Mouse (Mus musculus): Measurements from ENCODE around the gene Pard6b. TPM values are rescaled to one million over a fixed set of nuclear protein-coding genes. Genes with fewer than 3 reads are reported as not detected.

Gene Pard6b
- total RNA-seq, 2 experiments from 2014 or later: 5.0 to 5.2 TPM

DNA sequence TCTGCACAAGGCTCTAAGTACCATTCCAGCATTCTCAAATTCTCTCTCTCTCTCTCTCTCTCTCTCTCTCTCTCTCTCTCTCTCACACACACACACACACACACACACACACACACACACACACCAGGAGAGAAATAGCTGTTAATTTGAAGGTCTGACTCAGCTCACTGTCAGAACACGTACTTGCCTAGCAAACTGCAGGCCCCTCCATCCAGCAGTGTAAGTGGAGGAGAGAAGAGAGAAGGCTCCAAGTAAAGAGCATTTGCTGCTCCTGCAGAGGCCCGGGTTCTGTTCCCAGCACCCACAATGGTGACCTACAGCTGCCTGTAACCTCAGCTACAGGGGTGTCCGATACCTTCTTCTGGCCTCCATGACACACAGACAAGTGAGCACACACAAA, 37.7 kb downstream of the Pard6b start:
- DNase-seq (ENCODE audit: low spot score in 2 of 2): peak in 1 of 2 experiments; percentile 60
- intact Hi-C loops (cut with DNase I): loop anchor here (5.0 kb wide), 1 partner anchor 324 kb away; no protein-coding TSS in a partner anchor

DNA sequence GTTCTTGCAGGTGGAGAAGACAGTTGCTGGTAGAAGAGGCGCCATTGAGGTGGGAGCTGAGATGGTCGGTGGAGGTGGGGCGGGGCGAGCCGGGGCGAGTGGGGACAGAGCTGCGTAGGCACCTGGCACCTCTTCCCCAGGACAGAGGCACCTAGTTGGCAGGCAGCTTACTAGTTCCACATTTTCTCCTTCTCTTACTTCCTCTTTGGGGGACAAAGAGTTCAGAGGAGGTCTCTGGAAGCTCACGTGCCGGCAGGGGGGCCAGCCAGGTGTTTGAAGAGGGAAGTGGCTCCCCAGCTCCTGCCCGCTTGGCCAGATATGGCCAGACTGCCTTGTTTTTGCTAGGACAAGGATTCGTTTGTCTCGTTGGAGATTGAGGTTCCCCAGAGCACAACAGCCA, 38.3 kb downstream of the Pard6b start:
- intact Hi-C loops (cut with DNase I): loop anchor here (5.0 kb wide), 1 partner anchor 323 kb away; no protein-coding TSS in a partner anchor
- DNase-seq (ENCODE audit: low spot score in 2 of 2): no peak

DNA sequence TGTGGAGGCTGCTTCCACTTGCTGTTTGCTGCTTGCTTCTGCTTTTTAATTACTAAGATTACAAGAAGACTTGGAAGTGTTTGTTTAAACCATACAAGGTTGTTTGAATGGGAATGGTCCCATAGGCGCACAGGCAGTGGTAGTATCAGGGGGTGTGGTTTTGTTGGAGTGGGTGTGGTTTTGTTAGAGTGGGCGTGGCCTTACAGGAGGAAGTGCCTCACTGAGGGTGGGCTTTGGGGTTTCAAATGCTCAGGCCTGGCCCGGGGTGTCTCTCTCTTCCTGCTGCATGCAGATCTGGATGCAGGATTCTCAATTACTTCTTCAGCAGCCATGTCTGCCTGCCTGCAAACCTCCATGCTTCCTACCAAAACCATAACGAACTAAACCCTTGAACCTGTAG, 40.1 kb downstream of the Pard6b start:
- DNase-seq (ENCODE audit: low spot score in 2 of 2): no peak
- intact Hi-C loops (cut with DNase I): no loop called here

DNA sequence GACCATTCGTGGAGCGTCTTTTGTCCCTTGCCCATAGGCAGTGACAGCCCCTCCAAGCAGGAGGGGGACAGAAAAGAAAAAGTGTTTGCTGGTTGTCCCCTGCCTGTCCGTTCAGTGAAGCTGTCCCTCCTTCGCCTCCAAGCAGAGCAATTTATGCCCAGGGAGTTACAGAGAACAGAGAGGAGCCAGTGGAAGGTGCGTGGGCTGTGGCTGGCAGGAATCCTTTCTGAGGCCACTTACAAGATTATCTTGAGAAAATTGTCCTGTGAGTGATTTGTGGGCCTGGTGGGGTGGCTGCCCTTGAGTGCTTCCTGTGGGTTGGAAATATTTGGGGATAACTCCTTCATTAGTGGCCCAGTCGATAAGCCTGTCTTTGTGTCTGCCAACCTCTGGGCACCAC, 42.8 kb downstream of the Pard6b start:
- DNase-seq (ENCODE audit: low spot score in 2 of 2): peak in 1 of 2 experiments; percentile 63
- intact Hi-C loops (cut with DNase I): no loop called here

DNA sequence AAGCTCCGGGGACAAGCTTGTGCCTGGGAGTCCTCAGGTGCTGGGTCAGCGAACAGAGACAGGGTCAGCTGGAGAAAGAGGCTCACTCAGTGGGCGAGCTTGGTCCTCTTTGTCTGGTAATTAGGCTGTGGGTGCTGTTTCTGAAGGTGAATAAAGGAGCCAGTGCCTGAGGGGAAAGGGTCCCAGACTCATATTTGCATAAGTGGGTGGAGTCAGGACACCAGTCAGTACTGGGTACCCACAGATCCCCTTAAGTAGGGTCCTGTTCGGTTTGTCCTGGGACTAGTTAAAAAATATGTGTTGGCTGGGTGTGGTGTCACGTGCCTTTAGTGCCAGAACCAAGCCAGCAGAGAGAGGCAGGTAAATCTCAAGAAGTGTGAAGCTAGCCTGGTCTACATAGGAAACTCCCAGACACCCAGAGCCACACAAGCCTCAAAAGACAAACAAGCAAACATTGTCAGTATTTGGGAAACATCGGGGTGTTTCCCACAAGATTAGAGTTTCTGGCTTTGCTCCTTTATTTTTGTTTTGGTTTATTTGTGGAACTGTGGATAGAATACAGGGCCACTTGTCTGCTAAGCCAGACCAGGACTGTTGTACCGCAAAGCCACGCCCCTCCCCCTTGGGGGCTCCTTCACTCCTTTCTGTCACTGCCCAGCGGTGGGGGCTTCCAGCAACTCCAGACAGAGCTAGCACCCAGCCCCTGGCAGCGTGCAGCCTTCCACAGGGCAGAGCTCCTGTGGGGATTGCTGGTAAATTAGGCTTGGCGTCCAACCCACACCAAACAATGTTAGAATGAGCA, 44.7 kb downstream of the Pard6b start:
- intact Hi-C loops (cut with DNase I): no loop called here
- DNase-seq (ENCODE audit: low spot score in 2 of 2): no peak

DNA sequence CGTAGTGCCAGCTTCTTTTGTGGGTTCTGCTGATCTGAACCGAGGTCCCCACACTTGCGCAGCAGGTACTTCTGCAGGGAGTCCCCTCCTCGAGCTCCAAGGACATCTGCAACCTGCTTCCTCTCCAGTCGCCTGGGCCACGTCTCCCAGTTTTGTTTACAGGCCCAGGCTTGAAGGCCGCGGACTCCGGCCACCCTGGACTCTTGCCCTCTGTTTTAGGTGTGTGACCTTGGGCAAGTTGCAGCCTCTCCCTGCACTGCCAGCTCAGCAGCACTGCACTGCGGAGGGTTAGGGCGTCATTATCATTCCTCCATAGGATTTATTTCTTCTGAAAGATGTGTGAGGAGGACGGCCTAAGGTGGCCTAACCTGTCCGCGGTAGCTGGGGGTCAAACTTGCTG, 47.0 kb downstream of the Pard6b start:
- intact Hi-C loops (cut with DNase I): loop anchor here (2.0 kb wide), 1 partner anchor 79 kb away; the partner anchor contains the start of gene Adnp
- DNase-seq (ENCODE audit: low spot score in 2 of 2): no peak

DNA sequence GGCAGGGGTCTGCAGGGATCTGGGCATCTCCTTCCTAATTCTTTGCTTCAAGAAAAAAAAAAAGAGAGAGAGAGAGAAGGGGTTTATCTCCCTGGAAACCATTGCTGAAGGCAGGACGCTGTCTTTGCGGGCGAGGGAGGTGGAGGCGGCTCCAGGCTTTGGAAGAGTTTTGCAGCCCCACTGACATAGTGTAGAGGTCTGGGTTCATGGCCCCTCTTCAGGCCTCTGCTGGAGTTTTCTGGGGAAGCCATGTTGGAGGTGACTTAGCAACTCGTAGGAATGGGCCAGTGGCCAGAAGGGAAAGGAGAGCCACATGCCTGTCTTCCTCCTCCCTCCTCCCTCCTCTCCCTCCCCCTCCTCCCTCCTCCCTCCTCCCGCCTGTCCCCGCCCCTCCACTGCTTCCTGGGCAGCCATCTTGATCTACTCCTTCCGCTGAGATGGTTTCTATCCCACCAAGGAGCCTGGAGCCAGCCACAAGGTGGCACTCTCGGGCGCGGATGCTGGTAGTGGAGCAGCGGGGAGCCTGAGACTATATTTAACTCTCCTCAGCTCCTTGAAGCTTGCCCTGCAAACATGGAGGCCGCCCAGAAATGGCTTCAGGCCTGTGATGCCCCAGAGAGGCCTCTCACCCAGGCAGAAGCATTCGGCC, 47.5 kb downstream of the Pard6b start:
- DNase-seq (ENCODE audit: low spot score in 2 of 2): peak; percentile 87 to 90
- intact Hi-C loops (cut with DNase I): loop anchor here (2.0 kb wide), 1 partner anchor 78 kb away; the partner anchor contains the start of gene Adnp

DNA sequence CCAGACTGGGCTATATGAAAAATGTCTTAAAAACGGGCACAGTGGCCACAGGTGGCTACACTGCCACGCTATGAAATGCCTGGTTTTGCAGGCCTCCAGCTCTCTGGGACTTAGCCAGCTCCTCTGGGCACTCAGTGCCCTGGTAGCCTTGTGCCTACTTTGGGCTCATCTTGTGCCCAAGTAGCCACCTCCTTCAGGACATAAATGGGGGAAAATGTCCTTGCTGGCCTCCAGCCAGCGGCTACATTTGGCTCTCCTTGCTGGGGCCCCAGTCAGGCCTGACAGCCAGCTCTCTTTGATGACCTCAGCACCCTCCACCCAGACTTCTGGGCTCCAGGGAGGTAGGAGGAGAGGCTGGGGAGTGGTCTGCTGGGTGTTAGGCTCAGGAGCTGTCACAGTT, 49.2 kb downstream of the Pard6b start:
- no peak for DNase-seq (ENCODE audit: low spot score in 2 of 2)
- intact Hi-C loops (cut with DNase I): no loop called here

DNA sequence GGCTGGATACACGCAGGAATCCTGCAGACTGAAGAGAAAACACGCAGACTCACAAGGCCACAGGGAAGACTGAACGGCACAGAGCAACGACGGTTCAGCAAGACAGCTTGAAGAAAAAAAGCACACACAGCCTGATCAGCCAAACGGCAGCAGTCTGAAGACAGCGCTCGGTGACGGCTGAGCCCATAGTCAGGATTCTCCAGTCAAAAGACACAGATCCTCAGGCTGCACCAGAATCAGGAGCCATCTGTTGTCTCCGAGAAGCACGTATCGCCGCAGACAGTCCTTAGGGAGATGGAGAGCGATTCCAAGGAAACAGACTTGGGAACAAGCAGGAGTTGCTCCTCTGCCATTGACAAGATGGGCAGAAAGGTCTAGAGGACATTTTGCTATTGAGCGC, 56.4 kb downstream of the Pard6b start:
- intact Hi-C loops (cut with DNase I): no loop called here
- DNase-seq (ENCODE audit: low spot score in 2 of 2): peak in 1 of 2 experiments; percentile 59

DNA sequence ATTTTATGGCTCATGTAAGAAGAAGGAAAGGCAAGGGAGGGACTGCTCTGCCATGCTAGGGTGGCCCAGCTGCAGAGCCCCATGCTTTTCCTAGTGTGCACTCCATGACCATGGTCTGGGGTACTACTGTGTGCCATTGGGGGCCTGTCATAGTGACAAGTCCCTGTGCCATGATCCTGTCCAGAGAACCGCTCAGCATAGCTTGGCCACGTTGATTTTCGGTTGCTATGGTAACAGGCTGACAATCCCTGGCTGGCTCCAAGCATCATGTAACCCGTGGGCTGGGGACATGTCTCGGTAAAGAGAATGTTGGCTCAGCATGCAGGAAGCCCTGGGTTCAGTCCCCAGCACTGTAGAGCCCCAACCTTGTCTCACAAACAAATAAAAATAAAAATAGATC, 63.0 kb downstream of the Pard6b start:
- no peak for DNase-seq (ENCODE audit: low spot score in 2 of 2)
- intact Hi-C loops (cut with DNase I): no loop called here

DNA sequence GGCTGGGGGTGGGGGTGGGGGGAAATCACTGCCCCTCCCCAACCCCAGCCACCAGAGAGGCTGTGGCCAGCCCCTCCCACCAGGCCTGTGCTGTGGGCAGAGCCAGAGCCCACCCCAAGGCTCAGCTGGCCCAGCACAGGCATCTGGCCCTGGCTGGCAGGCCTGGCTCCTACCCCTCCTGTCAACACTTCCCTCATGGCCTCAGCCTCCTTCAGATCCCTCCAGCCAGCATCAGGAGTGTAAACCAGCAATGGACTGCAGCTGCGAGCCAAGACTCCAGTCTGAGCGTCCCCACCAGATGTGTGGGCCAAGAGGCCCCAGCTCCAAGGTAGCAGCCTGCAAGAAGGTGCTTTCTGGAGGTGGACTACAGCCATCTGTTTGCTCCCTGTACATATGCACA, 64.6 kb downstream of the Pard6b start:
- DNase-seq (ENCODE audit: low spot score in 2 of 2): no peak
- intact Hi-C loops (cut with DNase I): no loop called here

DNA sequence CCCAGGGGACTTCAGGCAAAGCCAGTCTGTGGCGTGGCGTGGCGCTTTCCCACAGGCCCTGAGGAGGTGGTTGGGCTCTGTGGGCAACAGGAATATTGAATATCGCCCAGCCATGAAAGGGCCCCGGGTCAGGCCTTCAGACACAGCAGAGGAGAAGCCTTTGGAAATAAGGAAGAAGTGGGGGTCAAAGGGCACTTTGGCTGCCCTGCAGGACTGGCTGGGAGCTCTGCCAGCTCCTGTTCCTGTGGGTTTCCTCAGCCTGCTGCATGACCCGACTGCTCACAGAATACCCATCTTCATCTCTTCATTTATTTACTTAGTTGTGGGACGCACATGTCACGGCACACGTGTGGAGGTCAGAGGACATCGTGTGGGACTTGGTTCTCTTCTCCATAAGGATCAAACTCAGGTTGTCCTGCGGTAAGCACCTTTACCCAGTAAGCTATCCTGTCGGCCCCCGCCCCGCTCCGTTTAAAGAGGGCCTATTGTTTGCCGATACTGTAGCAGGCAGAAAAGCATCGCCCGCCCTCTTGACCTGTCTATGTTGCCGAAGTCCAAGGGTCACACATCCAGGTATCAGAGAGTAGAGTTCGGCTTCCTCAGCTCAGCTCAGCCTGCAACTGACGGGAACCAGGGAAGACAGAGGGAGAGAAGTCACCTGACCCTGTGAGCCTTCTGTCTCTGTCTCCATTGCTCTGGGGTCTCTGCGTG, 67.1 kb downstream of the Pard6b start:
- intact Hi-C loops (cut with DNase I): no loop called here
- no peak for DNase-seq (ENCODE audit: low spot score in 2 of 2)

DNA sequence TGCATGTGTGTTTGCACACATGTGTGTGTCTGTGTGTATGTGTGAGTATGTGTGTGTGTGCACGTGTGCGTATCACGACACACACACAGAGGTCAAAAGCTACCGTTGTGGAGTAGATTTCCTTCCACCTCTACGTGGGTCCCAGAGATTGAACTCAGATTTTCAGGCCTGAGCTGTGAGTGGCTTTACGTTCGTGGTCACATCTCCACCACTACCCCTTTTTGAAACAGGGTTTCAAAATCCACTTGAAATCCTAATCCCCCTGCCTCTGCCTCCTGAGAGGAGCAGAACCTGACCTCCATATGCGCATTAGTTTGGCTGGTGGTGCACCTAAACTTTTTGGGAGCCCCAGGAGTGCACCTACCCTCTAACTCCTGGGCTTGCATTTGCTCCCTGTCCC, 68.4 kb downstream of the Pard6b start:
- intact Hi-C loops (cut with DNase I): no loop called here
- no peak for DNase-seq (ENCODE audit: low spot score in 2 of 2)

Small RNA genes within 50 kb of the gene (microRNA-seq; reads per million reads assigned to microRNA genes)
- 0 reads per million in 2 experiments for gene Gm24327

Other genes starting within 250 kb of the Pard6b start
- gene Ptpn1, start 148.9 kb upstream of the Pard6b start, total RNA-seq (2021): 10 to 100 TPM; 56.4 to 59.5 TPM
- gene Ripor3, start 70.4 kb upstream of the Pard6b start, total RNA-seq (2021): under 1 TPM; 0.44 to 0.48 TPM
- gene Adnp, start 126.1 kb downstream of the Pard6b start, total RNA-seq (2021): 10 to 100 TPM; 79.6 to 83.3 TPM
- 10 to 100 TPM; 33.6 to 38.8 TPM for gene Gm20716, start 149.4 kb downstream of the Pard6b start, total RNA-seq (2021)
- gene Dpm1, start 149.6 kb downstream of the Pard6b start, total RNA-seq (2021): 10 to 100 TPM; 54.6 to 55.4 TPM
- gene Mocs3, start 149.6 kb downstream of the Pard6b start, total RNA-seq (2021): 10 to 100 TPM; 15.4 to 16.6 TPM
- 10 to 100 TPM; 34.1 to 43.2 TPM for gene Kcng1, start 200.7 kb downstream of the Pard6b start, total RNA-seq (2021)